Mouse (Mus musculus): ENCODE measurements around the gene Gm11563. TPM values are rescaled to one million over a fixed set of nuclear protein-coding genes. Genes with fewer than 3 reads are reported as not detected.

Gene Gm11563
- polyA plus RNA-seq (2017; shearing (Covaris generic)) = not detected

DNA sequence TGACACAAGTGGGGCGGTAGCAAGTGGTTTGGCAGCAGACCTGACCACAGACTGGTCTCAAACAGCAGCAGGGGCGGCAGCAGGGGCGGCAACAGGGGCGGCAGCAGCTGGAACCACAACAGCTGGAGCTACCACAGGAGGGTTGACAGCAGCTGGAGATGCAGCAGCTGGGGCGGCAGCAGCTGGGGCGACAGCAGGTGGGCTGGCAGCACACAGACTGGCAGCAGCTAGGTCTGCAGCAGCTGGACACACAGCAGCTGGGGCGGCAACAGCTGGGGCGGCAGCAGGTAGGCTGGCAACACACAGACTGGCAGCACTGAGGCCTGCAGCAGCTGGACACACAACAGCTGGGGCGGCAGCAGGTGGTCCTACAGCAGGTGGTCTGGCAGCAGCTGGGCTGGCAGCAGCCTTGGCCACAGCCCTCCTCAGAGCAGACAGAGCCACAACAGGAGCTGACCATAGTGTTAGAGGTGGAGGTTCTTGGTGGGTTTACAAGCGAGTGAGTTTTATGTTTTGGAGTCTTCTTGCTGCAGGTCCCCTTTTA lies at the start of gene Gm11563:
Gene Gm11563, minus strand, starts transcription at position 494 of the 544 bp plus-strand sequence.

GRCm38 (mm10) chr11:99690463-99690862 lies 31.7 kb upstream of the Gm11563 start, which contains the start of gene Gm14190:
Gene Gm14190, minus strand, starts transcription at chr11:99690740.

DNA sequence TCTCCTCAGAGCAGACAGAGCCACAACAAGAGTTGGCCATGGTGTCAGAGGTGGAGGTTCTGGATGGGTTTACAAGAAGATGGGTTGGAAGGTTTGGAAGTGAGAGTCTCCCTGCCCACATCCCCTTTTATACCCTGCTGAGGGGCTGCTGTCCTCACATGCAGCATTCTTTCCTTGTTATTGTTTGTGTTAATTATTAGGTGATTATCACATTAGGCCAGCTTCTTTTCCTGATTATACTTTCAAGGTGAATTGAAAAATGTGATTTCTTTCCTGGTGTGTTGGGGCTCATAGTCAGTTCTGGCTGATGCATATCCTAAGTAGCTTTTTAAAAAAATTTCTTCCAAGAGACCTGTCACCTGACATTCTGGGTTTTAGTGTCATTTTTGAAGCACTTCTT lies 7.1 kb upstream of the Gm11563 start, which contains the start of gene Krtap4-6:
Gene Krtap4-6, minus strand, starts transcription at position 101 of the 400 bp plus-strand sequence.

GRCm38 (mm10) chr11:99650136-99650535 lies 8.6 kb downstream of the Gm11563 start, which contains the start of gene Gm11555:
Gene Gm11555, minus strand, starts transcription at chr11:99650236.

DNA sequence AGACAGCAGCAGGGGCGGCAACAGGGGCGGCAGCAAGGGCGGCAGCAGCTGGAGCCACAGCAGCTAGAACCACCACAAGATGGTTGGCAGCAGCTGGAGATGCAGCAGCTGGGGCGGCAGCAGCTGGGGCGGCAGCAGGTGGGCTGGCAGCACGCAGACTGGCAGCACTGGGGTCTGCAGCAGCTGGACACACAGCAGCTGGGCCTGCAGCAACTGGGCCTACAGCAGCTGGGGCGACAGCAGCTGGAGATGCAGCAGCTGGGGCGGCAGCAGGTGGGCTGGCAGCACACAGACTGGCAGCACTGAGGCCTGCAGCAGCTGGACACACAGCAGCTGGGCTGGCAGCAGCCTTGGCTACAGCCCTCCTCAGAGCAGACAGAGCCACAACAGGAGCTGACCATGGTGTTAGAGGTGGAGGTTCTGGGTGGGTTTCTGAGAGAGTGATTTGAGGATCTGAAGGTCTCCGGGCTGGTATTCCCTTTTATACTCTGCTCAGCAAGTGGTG lies 15.1 kb downstream of the Gm11563 start, which contains the start of gene Krtap4-7:
Gene Krtap4-7, minus strand, starts transcription at position 455 of the 505 bp plus-strand sequence.

GRCm38 (mm10) chr11:99634653-99635134 lies 24.1 kb downstream of the Gm11563 start, which contains the start of gene Krtap4-2:
Gene Krtap4-2, minus strand, starts transcription at chr11:99635084.

DNA sequence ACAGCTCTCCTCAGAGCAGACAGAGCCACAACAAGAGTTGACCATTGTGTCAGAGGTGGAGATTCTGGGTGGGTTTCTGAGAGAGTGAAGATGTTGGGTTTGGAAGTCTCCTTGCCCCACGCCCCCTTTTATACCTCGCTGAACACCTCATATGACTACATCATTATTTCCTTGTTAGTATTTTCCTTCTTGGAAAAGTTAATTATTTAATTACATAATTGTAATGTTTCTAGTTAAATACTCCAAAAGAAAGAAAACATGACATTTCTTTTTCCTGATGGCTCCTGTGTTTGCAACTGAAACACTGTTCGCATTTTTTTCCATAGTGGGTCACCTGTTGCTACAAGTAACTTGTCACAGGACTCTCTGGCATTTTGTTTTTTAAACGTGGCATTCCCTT lies 30.6 kb downstream of the Gm11563 start, which contains the start of gene Krtap4-1:
Gene Krtap4-1, minus strand, starts transcription at position 101 of the 400 bp plus-strand sequence.

GRCm38 (mm10) chr11:99620335-99620734 lies 38.4 kb downstream of the Gm11563 start, which contains the start of gene Gm11562:
Gene Gm11562, minus strand, starts transcription at chr11:99620435.

DNA sequence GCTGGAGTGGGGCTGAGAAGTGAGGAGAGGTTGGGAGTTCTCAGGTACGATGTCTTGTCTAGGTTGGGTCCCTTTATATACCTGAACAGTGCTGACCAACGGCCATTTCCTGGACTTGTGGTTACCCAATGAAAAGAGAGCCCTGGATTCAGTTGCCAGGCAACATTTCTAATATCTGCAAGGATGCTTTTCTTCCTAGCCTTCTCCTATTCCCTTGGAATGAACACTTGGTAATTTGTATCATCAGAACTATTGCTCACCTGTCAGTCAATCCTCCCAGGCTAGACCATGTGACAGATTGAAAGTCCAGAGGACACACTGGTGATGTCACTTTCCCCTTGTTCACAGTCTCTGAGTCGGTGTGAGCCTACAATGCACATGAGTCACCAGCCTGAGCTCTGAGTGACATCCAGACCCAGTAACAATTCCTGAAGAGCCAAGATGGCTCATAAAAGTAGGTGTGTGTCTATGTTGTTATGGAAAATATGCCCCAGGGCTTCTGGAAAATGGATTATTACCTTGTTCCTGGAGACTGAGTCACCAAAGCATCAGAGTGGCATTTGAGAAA lies 43.9 kb downstream of the Gm11563 start, which contains the start of gene Krtap2-4:
Gene Krtap2-4, minus strand, starts transcription at position 51 of the 568 bp plus-strand sequence.

GRCm38 (mm10) chr11:99610089-99610488 lies 48.7 kb downstream of the Gm11563 start, which contains the start of gene Gm11937:
Gene Gm11937, minus strand, starts transcription at chr11:99610189.

Other genes starting within 250 kb of the Gm11563 start
- not detected for gene Krt12, start 236.7 kb downstream of the Gm11563 start, polyA plus RNA-seq (2017; shearing (Covaris generic))
- gene Krt20, start 220.8 kb downstream of the Gm11563 start, polyA plus RNA-seq (2017; shearing (Covaris generic)) = not detected
- not detected for gene Krt23, start 165.8 kb downstream of the Gm11563 start, polyA plus RNA-seq (2017; shearing (Covaris generic))
- gene Krt39, start 137.6 kb downstream of the Gm11563 start, polyA plus RNA-seq (2017; shearing (Covaris generic)) = not detected
- not detected for gene Krt40, start 115.8 kb downstream of the Gm11563 start, polyA plus RNA-seq (2017; shearing (Covaris generic))
- not detected for gene Krtap3-3, start 108.1 kb downstream of the Gm11563 start, polyA plus RNA-seq (2017; shearing (Covaris generic))
- gene Krtap3-2, start 102.1 kb downstream of the Gm11563 start, polyA plus RNA-seq (2017; shearing (Covaris generic)) = not detected
- not detected for gene Gm11939, start 99.5 kb downstream of the Gm11563 start, polyA plus RNA-seq (2017; shearing (Covaris generic))
- gene Krtap3-1, start 92.3 kb downstream of the Gm11563 start, polyA plus RNA-seq (2017; shearing (Covaris generic)) = not detected
- gene Krtap1-5, start 77.9 kb downstream of the Gm11563 start, polyA plus RNA-seq (2017; shearing (Covaris generic)) = not detected
- not detected for gene Krtap1-4, start 75.3 kb downstream of the Gm11563 start, polyA plus RNA-seq (2017; shearing (Covaris generic))
- gene Krtap1-3, start 67.6 kb downstream of the Gm11563 start, polyA plus RNA-seq (2017; shearing (Covaris generic)) = not detected
- gene Krtap9-3, start 60.9 kb downstream of the Gm11563 start, polyA plus RNA-seq (2017; shearing (Covaris generic)) = not detected
- gene Gm11938, start 55.7 kb downstream of the Gm11563 start, polyA plus RNA-seq (2017; shearing (Covaris generic)) = not detected
- gene Gm11937, start 48.8 kb downstream of the Gm11563 start, polyA plus RNA-seq (2017; shearing (Covaris generic)) = not detected
- not detected for gene Krtap2-4, start 44.1 kb downstream of the Gm11563 start, polyA plus RNA-seq (2017; shearing (Covaris generic))
- gene Gm11562, start 38.5 kb downstream of the Gm11563 start, polyA plus RNA-seq (2017; shearing (Covaris generic)) = not detected
- gene Krtap4-1, start 30.7 kb downstream of the Gm11563 start, polyA plus RNA-seq (2017; shearing (Covaris generic)) = not detected
- gene Krtap4-2, start 23.9 kb downstream of the Gm11563 start, polyA plus RNA-seq (2017; shearing (Covaris generic)) = not detected
- not detected for gene Krtap4-7, start 14.9 kb downstream of the Gm11563 start, polyA plus RNA-seq (2017; shearing (Covaris generic))
- not detected for gene Gm11555, start 8.7 kb downstream of the Gm11563 start, polyA plus RNA-seq (2017; shearing (Covaris generic))
- gene Krtap4-6, start 7.0 kb upstream of the Gm11563 start, polyA plus RNA-seq (2017; shearing (Covaris generic)) = not detected
- not detected for gene Gm14190, start 31.8 kb upstream of the Gm11563 start, polyA plus RNA-seq (2017; shearing (Covaris generic))
- not detected for gene Gm14180, start 75.3 kb upstream of the Gm11563 start, polyA plus RNA-seq (2017; shearing (Covaris generic))
- not detected for gene Gm11595, start 114.0 kb upstream of the Gm11563 start, polyA plus RNA-seq (2017; shearing (Covaris generic))
- not detected for gene Krtap4-8, start 121.7 kb upstream of the Gm11563 start, polyA plus RNA-seq (2017; shearing (Covaris generic))
- not detected for gene Krtap4-9, start 126.2 kb upstream of the Gm11563 start, polyA plus RNA-seq (2017; shearing (Covaris generic))
- not detected for gene Gm11596, start 134.5 kb upstream of the Gm11563 start, polyA plus RNA-seq (2017; shearing (Covaris generic))
- gene Gm11569, start 140.0 kb upstream of the Gm11563 start, polyA plus RNA-seq (2017; shearing (Covaris generic)) = not detected
- not detected for gene Gm11554, start 145.5 kb upstream of the Gm11563 start, polyA plus RNA-seq (2017; shearing (Covaris generic))
- not detected for gene Krtap4-13, start 150.9 kb upstream of the Gm11563 start, polyA plus RNA-seq (2017; shearing (Covaris generic))
- not detected for gene Gm11564, start 156.7 kb upstream of the Gm11563 start, polyA plus RNA-seq (2017; shearing (Covaris generic))
- not detected for gene 2300003K06Rik, start 179.1 kb upstream of the Gm11563 start, polyA plus RNA-seq (2017; shearing (Covaris generic))
- not detected for gene Krtap4-16, start 192.6 kb upstream of the Gm11563 start, polyA plus RNA-seq (2017; shearing (Covaris generic))
- gene Gm11568, start 199.0 kb upstream of the Gm11563 start, polyA plus RNA-seq (2017; shearing (Covaris generic)) = not detected
- gene Gm11559, start 205.5 kb upstream of the Gm11563 start, polyA plus RNA-seq (2017; shearing (Covaris generic)) = not detected
- not detected for gene Krtap9-1, start 214.4 kb upstream of the Gm11563 start, polyA plus RNA-seq (2017; shearing (Covaris generic))
- not detected for gene Gm11567, start 220.2 kb upstream of the Gm11563 start, polyA plus RNA-seq (2017; shearing (Covaris generic))
- gene Krtap31-1, start 249.0 kb upstream of the Gm11563 start, polyA plus RNA-seq (2017; shearing (Covaris generic)) = not detected

Data from CD4-positive, CD25-positive, alpha-beta regulatory T cell (primary cell).